Mouse (Mus musculus): ENCODE data around the gene Pdcd4.
A peak's percentile ranks its signal among the peaks of the same experiment; 100 is the strongest.

Gene Pdcd4

DNA sequence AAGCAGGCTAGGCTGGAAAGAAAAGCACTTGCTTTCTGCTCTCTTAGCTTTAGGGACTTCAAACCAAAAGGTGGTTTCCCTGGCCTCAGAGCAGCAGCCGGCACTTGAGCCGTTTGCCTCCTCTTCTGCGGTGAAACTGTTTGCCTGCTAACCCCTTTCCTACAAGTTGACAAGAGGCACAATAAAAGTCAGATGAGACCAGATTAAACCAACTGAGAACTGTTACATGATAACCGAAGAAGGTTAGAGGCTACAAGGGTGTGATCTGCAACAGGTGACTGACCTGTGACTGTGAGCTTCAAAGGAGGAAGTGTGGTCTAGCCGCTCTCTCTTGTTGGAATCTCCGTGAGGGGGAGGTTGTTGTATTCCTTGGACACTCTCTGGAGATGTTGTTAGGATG lies 20.5 kb upstream of the Pdcd4 start:
- no peak for DNase-seq (ENCODE audit: low read depth)

DNA sequence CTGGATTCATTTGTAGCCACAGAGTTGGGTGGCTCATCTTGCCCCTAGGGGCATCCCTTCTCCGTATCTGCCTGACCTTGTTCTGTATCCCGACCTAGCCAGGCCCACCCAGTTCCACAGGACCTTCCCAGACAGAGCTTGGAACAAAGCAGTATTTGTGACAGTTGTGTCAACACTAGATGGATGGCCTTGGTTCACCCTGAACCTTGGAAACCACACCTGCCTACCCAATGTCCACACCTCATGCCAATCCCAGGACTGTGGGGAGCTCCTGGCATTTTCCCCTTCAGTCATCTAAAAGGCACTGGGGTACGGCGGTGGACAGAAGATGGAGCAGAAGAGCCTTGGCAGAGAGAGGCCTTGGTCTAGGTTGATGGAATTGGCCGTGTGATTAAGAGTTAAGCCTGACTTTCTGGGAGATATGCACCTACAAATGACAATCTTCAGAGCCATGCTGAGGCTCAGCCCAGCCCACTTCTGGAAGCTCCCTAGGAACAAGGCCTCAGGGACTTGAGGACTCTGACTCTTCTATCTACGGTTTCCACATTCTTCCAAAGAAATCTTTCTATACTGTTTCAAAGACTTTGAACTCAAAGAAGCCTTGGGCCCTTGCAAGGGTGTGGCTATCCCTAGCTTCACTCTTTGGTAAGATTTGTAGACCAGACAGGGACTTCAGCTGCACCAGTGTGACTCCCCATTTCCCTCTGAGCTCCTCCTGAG lies 18.9 kb upstream of the Pdcd4 start:
- DNase-seq (ENCODE audit: low read depth): no peak

DNA sequence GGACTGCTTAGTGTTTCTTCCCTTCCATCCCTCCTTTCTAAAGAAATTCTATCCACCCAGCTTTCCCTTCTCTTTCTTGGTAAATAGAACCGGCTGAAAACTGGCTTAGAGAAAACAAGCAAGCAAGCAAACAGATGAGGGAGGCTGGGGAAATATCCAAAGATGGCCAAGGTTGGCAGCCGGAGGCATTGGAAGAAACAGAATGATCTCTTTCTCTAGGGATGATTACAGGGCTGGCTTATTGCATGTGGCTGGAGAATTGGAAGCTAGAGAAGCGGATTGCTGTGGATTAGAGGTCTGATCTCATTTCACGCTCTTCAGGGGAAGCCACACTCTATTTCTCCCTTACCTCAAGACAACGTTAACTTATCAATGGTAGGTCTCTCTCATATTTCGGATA lies 16.8 kb upstream of the Pdcd4 start:
- DNase-seq (ENCODE audit: low read depth): no peak

DNA sequence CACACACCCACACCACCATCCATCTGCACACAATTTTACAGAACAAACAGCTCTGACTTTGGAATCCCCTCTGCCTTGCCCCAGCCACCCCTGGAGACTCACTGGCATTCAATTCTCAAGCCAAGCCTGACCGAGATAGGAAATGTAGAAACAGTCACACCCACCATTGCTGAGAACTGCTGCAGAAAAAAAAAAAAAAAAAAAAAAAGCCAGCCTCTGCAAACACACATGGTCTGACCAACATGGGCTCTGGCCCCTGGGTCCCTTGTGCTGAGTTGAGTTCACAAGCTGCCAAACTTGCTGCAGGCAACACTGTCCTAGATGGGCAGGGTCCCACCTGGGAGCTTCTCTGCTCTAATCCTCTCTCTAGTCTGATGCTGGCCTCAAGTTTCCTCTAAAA lies 14.3 kb upstream of the Pdcd4 start:
- peak; percentile 73 for DNase-seq (ENCODE audit: low read depth)

DNA sequence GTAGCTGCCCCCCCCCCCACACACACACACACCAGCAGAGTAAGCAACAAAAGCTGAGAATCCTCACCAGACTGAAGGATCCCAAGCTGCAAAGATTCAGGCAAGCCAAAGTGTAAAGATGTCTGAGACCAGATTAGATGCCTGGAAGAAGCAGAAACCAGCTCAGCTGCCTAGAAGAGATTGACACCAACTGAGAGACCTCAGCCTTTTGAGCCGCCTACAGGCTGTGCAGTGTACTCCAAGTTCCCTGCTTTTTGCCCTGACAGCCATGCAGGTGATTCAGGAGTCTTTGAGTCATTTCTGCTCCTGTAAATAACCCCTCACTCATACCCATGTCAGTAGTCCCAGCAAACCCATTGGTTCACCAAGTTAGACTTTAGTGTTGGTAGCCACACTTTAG lies 11.6 kb upstream of the Pdcd4 start:
- no peak for DNase-seq (ENCODE audit: low read depth)

DNA sequence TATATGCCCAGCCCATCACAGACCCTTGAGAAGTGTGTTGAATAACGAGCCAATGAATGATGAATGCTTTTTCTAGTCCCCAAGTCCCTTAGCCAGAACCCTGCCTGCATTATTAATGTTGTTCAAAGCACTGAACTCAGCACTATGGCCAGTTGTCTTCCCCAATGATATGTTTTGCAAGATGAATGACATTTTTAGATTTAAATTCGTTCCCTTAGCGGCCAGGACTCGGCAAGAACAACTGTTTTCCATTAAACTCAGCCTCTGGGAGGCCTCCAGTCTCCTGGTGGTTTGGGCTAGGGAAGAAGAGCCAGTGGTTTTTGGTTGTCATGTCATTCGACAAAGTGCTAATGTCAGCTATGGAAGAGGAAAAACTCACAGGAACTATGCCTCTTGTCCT lies 10.2 kb upstream of the Pdcd4 start:
- DNase-seq (ENCODE audit: low read depth): peak; percentile 80

DNA sequence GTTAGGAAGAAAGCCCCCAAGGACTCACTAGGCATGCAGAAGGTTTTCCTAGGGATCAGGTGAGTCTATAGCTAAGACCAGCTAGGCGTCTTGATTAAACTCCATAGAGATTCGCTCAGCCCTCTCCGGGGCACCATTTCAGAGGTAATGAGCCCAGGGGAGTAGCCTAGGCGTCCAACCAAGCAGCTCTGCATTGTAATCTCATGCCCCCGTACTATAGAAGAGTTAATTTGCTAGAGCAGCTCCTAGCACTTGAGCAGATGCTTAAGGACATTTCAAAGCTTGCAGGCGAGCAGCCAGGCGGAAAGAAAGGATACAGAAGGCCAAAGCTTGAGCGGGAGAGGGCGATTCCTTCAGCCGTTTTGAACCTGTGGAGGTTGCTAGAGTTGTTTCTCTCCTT lies 6.6 kb upstream of the Pdcd4 start:
- no peak for DNase-seq (ENCODE audit: low read depth)

- DNase-seq (ENCODE audit: low read depth): no peak
These were observed 5.3 kb upstream of the Pdcd4 start for GRCm38 (mm10) chr19:53886576-53887370.

DNA sequence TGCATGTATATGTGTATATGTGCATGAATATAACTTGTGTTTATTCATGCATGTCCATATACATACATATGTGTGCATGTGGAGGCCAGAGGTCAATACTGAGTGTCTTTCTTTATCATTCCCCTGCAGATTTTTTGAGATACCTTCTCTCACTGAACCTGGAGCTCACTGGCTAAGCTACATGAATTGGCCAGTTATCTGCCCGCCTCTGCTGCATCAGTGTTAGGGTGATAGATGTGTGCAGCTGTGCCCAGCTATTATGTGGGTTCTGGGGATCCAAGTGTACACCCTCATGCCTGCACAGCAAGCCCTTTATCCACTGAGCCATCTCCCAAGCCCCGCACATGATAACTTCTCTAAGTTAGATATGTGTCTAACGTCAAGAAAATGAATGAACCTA lies 4.2 kb upstream of the Pdcd4 start:
- no peak for DNase-seq (ENCODE audit: low read depth)

GRCm38 (mm10) chr19:53888331-53888730 lies 3.7 kb upstream of the Pdcd4 start:
- no peak for DNase-seq (ENCODE audit: low read depth)

DNA sequence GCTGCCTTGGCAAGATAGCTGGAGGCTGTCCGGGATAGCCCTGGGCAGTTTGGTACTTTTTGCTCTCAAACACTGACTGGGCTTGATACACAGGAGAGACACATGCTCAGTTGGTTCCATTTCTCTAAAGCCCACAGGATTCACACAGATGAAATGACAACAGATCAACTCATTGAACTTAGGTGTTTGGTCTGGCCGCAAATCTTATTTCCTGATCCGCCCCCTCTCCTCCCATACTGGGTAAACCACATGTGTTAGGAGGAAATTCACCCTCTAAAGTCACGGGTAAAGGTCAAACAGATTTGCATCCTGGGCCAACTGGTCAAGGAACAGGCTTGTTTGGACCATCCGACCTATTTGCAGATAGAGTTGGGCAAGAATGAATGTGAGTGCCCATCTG lies 2.5 kb upstream of the Pdcd4 start:
- DNase-seq (ENCODE audit: low read depth): no peak

DNA sequence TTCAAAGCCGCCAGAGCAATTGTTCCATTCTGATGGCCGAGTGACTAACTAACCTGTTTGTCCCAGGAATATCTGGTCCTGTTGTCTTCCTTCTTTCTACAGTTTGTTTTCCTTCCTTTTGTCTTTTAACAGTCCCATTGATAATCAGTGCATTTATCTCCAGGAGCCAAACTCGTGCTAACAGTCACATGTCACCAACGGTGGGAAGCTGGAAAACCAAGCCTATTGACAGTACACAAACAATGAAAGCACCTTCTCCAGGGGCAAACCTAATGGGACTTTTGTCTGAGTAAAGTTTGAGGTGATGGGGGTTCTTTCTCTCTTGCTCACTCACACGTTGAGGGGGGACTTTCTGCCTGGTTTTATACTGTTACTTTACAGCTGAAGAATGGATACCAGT lies 1.8 kb upstream of the Pdcd4 start:
- DNase-seq (ENCODE audit: low read depth): no peak

- no peak for DNase-seq (ENCODE audit: low read depth)
These were observed 1.2 kb upstream of the Pdcd4 start for GRCm38 (mm10) chr19:53890781-53891251.

- no peak for DNase-seq (ENCODE audit: low read depth)
These were observed 462 bp upstream of the Pdcd4 start for GRCm38 (mm10) chr19:53891569-53891968.

DNA sequence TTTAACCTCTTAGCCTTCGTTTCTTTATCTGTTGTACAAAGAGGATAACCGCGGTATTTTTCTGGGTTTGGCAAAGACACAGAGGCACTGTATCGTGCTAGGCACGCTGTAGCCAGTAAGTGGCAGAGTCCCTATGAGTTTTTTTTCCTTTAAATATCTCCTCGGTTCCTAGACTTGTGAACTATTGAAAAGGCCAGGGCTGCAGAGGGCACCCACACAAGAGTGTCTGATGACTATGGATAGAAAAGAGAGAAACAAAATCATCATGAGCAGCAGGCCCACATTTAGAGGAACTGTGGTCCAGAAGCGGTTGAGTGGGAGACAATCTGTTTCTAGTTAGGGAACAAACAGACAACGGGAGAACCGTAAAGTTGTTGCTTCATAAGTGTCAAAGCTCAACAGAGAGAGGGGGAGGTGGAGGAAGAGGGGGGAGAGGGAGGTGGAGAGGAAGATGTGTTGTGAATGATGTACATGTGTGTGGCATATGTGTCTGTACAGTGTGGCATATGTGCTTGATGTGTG lies 868 bp downstream of the Pdcd4 start:
- peak; percentile 57 for DNase-seq (ENCODE audit: low read depth)

DNA sequence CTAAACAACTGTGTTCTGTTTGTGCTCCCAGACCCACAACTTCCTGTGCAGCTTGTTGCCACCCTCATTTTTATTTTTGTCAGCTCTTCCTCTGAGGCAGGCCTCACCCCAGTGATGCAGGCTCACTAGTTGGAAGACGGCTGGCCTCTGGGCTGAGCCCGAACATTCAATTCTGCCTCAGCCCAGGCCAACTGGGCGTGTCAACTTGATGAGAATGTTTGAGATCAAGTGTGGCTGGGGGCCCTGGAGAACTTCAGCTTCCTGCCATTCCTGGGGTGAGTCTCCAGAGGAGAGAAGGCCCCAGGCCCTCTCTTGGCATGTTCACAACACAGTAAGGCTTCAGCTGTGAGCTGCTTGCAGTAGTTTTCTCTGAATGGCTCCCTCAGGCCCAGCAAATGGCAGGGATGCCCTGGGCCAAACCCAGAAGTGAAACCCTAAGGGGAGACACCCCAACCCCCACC lies 1.7 kb downstream of the Pdcd4 start:
- peak; percentile 67 for DNase-seq (ENCODE audit: low read depth)

DNA sequence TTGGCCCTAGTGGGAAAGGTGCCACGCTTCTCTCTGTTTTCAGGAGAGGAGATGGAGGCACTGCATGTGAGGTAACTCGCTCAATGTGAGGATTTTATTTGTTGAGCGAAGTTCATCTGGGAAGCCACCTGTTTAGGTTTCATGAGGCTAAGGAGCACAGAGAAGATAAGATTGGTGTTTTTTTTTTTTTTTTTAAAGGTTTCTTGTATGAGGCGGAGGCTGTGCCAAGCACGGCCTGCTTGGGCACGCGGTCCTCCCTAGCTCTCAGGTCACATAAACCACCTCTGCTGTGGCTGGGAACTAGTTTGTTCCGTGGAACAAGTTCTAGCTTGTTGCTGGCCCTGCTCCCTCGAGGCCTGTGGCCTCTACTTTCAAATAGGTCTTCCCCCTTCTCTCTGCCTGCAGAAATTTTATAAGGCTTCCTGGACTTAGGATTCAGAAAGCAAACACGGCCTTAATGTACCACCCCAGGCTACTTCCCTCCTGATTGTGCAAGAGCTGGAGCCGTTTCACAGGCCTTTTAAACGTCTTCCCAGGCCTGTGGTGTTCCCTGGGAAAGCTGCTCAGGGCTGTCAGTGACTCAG lies 2.6 kb downstream of the Pdcd4 start:
- peak; percentile 92 for DNase-seq (ENCODE audit: low read depth)

- DNase-seq (ENCODE audit: low read depth): no peak
These were observed 6.0 kb downstream of the Pdcd4 start for GRCm38 (mm10) chr19:53898046-53898445.

DNA sequence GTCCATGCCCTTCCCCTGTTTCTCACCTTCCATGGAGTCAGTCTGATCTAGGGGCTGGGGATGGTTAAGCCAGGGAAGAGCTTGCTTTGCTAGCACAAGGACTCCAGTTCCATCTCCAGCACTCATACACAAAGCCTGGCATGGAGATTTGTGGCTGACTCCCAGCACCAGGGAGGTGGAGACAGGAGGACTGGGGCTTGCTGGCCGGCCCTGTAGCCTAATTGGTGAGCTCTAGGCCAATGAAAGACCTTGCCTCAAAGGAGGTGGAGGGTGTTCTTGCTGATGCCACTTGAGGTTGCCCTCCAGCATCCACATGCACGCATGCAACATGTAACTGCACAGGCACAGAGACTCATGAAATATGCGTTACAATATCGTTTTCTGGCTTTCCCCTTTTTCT lies 6.5 kb downstream of the Pdcd4 start:
- no peak for DNase-seq (ENCODE audit: low read depth)

GRCm38 (mm10) chr19:53898970-53899900 lies 7.2 kb downstream of the Pdcd4 start:
- no peak for DNase-seq (ENCODE audit: low read depth)

DNA sequence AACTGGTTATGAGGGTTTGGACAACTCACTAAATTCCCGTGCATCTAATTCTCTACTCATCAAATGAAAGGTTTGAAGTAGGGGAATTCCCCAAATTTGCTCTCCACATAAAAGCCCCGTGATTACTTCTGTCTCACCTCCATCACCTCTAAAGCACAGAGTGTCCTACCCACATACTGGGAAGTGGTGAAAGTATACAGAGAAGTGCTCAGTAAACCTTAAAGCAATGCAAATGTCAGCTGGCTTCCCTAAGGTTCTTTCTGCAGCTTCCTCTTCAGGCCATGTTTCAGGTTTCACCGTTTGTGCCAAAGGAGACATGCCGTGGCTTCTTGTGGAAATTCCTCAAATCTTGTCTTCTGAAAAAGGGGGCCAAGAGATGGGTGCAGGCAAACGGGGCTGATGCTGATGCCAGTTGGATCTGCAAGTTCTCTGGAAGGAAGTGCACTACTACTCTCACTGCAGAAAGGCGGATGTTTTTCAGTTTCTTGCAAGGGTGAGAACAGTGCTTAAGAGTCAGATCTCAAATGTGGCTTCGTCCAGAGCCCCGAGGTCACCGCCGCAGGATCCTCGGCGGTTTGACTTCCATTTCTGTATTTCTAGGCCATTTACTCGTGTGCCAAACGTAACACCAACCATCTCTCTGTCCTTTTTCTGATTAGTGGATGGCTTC lies 8.0 kb downstream of the Pdcd4 start:
- no peak for DNase-seq (ENCODE audit: low read depth)
